Mouse (Mus musculus) left cerebral cortex, postnatal 25 days (tissue): ENCODE results near the gene Cox6a2. TPM values are rescaled to one million over a fixed set of nuclear protein-coding genes. Genes with fewer than 3 reads are reported as not detected.

Experiments used
- DNase-seq, 2 experiments: peaks; one replicate each; pipeline ENCODE4 v3.0.0; 2022; ENCODE audit warnings: low spot score in 2 of 2, mixed read lengths in 1 of 2
- intact Hi-C: fragments of 180-260 bp; cut with DNase I; formaldehyde crosslinking; loops from one replicate; pipeline ENCODE4 v1.15.1; 2025
- total RNA-seq, 2 experiments: library from RNA; stranded (reverse); gene quantifications; 2 replicates each; pipeline ENCODE4 v1.2.3; 2021

Gene Cox6a2
- total RNA-seq, 2 experiments from 2014 or later, result 8.2 to 11.2 TPM

- peak; percentile 82 to 83 for DNase-seq
- intact Hi-C loops, result loop anchor here (1.0 kb wide), 2 partner anchors 15 to 108 kb away; no protein-coding TSS in a partner anchor
Measured at GRCm38 (mm10) chr7:128236856-128237592, 30.8 kb upstream of the Cox6a2 start, which contains the start of gene Armc5. Gene Armc5 (plus strand): TSS chr7:128237342.

- intact Hi-C loops, result no loop called here
- no peak for DNase-seq
Measured at GRCm38 (mm10) chr7:128236426-128236825, 30.2 kb upstream of the Cox6a2 start.

DNA sequence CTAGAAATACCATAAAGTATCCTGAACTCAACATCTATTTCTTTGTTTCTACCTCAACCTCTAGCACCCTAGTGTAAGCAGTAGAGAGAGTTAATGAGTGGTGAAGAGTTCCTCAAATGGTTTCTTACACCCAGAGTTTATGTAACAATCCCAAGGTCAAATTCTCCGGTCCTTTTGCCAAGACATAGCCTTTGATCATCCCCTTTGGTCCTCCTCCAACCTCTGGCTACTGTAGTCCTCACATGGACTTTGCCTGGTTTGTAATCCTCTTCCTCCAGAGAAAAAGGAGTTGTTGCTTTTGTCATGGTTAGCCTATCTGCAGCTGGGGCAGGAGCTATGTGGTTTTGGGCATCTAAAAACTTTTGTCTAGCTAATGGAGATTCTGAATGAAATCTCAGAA is 29.3 kb upstream of the Cox6a2 start:
- intact Hi-C loops, result no loop called here
- DNase-seq, result no peak

GRCm38 (mm10) chr7:128234796-128235195 is 28.6 kb upstream of the Cox6a2 start:
- intact Hi-C loops, result no loop called here
- DNase-seq, result no peak

DNA sequence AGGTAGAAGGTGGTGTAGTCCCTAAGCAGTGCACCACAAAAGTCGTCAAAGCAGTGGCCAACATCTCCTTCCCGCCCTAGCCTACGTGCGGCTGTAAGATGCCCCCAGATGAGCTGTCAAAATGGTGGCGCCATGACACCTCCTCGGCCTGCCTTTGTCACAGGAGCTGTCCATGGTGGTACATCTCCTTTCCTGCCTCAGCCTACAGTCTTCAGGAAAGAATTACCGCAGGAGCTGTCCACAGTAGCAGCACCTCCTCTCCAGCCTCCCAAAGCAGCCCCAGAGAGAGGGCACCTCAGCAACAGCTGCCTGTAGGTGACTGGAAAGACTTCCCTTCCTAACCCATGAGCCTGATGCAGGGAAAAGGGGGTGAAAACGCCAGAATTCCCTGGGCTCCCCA is 25.6 kb upstream of the Cox6a2 start:
- intact Hi-C loops, result no loop called here
- DNase-seq, result no peak

DNA sequence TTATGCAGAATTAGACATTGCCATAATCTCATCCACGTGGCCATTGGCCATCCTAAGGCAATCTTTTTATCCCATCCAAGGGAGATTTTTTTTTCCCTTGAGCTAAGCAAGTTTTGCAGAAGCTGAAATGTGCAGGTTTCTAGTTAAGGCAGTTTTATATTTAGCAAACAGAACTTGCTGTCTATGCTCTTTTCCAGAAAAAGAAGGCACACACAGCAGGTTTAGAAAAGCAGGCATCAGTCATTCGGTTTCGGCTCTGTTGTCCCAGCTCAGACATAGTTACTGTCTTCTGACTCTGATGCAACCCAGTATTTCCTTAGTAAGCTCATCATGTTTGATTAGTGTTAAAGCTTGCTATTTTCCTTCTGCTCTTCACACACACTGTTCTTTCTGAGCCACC is 14.7 kb upstream of the Cox6a2 start:
- intact Hi-C loops, result no loop called here
- DNase-seq, result peak in 1 of 2 experiments; percentile 75

DNA sequence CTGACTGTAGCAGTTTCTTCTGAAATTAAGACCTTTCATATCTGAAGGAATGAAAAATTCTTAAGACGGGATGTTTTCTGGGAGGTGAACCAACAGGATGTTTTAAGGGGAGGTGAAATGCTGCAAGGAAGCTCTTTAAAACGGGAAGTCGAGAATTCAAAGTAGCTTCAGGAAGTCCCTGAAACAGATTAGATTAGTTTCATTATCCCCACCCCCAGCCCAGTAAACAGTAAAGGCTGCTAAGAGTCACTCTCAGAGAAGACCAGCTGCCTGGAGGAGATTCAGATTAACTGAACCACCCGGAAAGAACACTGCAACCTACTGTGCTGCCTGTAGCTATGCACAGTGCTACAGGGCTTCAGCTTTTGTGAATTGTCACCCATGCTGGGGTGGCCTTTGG is 13.8 kb upstream of the Cox6a2 start:
- intact Hi-C loops, result no loop called here
- DNase-seq, result no peak

- intact Hi-C loops, result loop anchor here (5.0 kb wide), 1 partner anchor 218 kb away; the partner anchor contains the start of gene Pycard
- DNase-seq, result no peak
Measured at GRCm38 (mm10) chr7:128209826-128210225, 3.6 kb upstream of the Cox6a2 start.

GRCm38 (mm10) chr7:128208187-128208586 is 2.0 kb upstream of the Cox6a2 start:
- DNase-seq, result peak; percentile 63 to 68
- intact Hi-C loops, result loop anchor here (1.0 to 5.0 kb wide), 2 partner anchors 110 to 216 kb away; partner anchors contain the start of gene Pycard

- intact Hi-C loops, result loop anchor here (5.0 kb wide), 1 partner anchor 213 kb away; the partner anchor contains the start of gene Pycard
- DNase-seq, result no peak
Measured at GRCm38 (mm10) chr7:128205695-128206094, 492 bp downstream of the Cox6a2 start.

DNA sequence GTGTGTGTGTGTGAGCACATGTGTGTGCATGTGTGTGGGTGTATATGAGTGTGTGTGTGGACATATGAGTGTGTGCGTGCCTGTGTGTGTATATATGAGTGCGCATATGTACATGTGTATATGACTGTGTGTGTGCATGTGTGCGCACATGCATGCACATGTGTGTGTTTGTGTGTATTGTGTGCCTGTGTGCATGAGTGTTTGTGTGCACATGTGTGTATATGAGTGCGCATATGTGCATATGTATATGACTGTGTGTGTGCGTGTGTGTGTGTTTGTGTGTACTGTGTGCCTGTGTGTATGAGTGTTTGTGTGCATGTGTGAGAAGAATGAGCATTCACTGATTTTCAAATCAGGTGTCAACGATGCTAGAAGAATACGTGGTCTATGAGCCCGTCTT is 2.0 kb downstream of the Cox6a2 start:
- intact Hi-C loops, result no loop called here
- no peak for DNase-seq

- intact Hi-C loops, result no loop called here
- no peak for DNase-seq
Measured at GRCm38 (mm10) chr7:128203071-128203470, 3.1 kb downstream of the Cox6a2 start.

GRCm38 (mm10) chr7:128201607-128202006 is 4.6 kb downstream of the Cox6a2 start:
- intact Hi-C loops, result no loop called here

GRCm38 (mm10) chr7:128181691-128182090 is 24.5 kb downstream of the Cox6a2 start:
- DNase-seq, result no peak
- intact Hi-C loops, result no loop called here

More at GRCm38 (mm10) chr7:128201607-128202006, 4.6 kb downstream of the Cox6a2 start:
- DNase-seq, result no peak

DNA sequence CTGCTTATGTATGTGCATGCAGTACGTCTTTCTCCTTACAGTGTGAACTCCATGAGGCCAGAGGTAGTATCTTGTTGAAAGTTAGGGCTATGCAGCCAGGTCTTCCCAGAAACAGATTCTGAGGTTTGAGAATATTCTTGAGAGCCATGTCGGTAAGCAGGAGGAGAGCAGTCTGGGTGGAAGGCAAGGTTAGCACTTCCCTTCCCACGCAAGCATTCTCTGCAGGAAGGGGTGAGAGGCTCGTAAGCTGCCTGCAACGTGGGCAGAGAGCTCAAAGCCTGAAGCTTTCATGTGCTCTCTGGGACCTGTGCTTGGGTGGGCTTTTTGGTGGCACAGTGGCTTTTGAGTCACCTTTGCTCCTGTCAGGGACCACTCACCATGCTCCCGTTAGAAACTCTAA is 25.6 kb downstream of the Cox6a2 start:
- intact Hi-C loops, result no loop called here
- DNase-seq, result peak in 1 of 2 experiments; percentile 9

GRCm38 (mm10) chr7:128180126-128180525 is 26.1 kb downstream of the Cox6a2 start:
- peak in 1 of 2 experiments; percentile 6 for DNase-seq
- intact Hi-C loops, result no loop called here

- intact Hi-C loops, result loop anchor here (1.0 kb wide), 1 partner anchor 14 kb away; no protein-coding TSS in a partner anchor
- peak; percentile 26 to 92 for DNase-seq
Measured at GRCm38 (mm10) chr7:128178385-128178784, 27.8 kb downstream of the Cox6a2 start.

- intact Hi-C loops, result no loop called here
- DNase-seq, result no peak
Measured at GRCm38 (mm10) chr7:128169996-128170395, 36.2 kb downstream of the Cox6a2 start.

DNA sequence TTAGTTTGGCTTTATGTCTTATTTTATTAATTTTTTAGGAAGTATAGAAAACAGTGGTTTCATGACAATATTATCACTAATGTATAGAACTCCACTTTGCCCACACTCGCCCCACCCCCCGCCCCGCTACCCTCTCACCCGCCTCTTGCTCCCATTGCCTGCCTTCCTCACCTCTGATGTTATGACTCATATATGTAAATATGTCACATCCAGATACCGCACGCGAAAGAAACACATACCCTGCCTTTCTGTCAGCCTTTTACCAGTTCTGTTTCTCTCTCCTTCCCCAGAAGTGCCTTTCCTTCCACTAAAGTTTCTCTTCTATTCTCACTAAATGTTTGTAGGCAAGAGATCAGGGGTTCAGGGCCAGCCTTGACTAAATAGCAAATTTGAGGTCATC is 39.8 kb downstream of the Cox6a2 start:
- intact Hi-C loops, result no loop called here
- DNase-seq, result no peak

GRCm38 (mm10) chr7:128164001-128164400 is 42.2 kb downstream of the Cox6a2 start:
- DNase-seq, result peak in 1 of 2 experiments; percentile 51
- intact Hi-C loops, result loop anchor here (1.0 kb wide), 1 partner anchor 14 kb away; no protein-coding TSS in a partner anchor
